8 mouse cellular contexts compared by ENCODE assay signal in genomic region chr12:86823488-86823854, GRCm38 (mm10).
DNase-seq lines count a peak whose midpoint lies in the region; ATAC-seq lines count a peak whose summit lies in the region.

No protein-coding gene starts in this region.

- peak overlapping the region; percentile 48 for H3K4me2 ChIP-seq in kidney, embryonic 16.5 days (replicated peaks; ENCODE audit: low read depth, low read length)
- peak overlapping the region; percentile 44 for H3K4me2 ChIP-seq in hindbrain, embryonic 13.5 days
- H3K4me2 ChIP-seq in midbrain, embryonic 14.5 days (ENCODE audit: low read length): peak overlapping the region; percentile 45

- peaks cover 44% of the 10 kb centered on the region for H3K4me1 ChIP-seq in kidney, embryonic 16.5 days (ENCODE audit: insufficient read depth, low read length)
- H3K4me1 ChIP-seq in brown adipose tissue, adult 24 weeks (ENCODE audit: control insufficient read depth, insufficient read depth, insufficient read length, low read length): peaks cover 37% of the 10 kb centered on the region
- peaks cover 71% of the 10 kb centered on the region for H3K4me1 ChIP-seq in hindbrain, embryonic 13.5 days (replicated peaks)
- peaks cover 64% of the 10 kb centered on the region for H3K4me1 ChIP-seq in midbrain, embryonic 14.5 days (ENCODE audit: control insufficient read depth, insufficient read depth, low read length)

- H3K9me3 ChIP-seq in kidney, embryonic 16.5 days (ENCODE audit: low read length): no peaks in the 10 kb centered on the region
- no peaks in the 10 kb centered on the region for H3K9me3 ChIP-seq in hindbrain, embryonic 13.5 days
- no peaks in the 10 kb centered on the region for H3K9me3 ChIP-seq in midbrain, embryonic 14.5 days (ENCODE audit: control insufficient read depth, low read length)

- H3K36me3 ChIP-seq in kidney, embryonic 16.5 days (ENCODE audit: insufficient read depth, low read length): no peaks in the 10 kb centered on the region
- H3K36me3 ChIP-seq in hindbrain, embryonic 13.5 days: no peaks in the 10 kb centered on the region
- H3K36me3 ChIP-seq in midbrain, embryonic 14.5 days (ENCODE audit: control insufficient read depth, insufficient read depth, low read length): no peaks in the 10 kb centered on the region

- DNase-seq in kidney, postnatal 36 days: no peak
- DNase-seq in midbrain, embryonic 14.5 days: no peak
- no peak for DNase-seq in gastrocnemius, adult 18-20 months (ENCODE audit: low spot score)
- no peak for DNase-seq in adrenal gland, adult 18-20 months (ENCODE audit: low spot score in 2 of 2)
- DNase-seq in urinary bladder, postnatal 4 days (ENCODE audit: low spot score in 2 of 2): no peak

- H3K4me3 ChIP-seq in kidney, embryonic 16.5 days (ENCODE audit: low read length): peak overlapping the region; percentile 35
- peak overlapping the region; percentile 50 for H3K4me3 ChIP-seq in brown adipose tissue, adult 24 weeks (ENCODE audit: insufficient read depth, low read depth, low read length)
- H3K4me3 ChIP-seq in hindbrain, embryonic 13.5 days: no peak overlapping the region
- 0 out of 2 replicates have a peak overlapping the region, but pooled peaks have one; percentile 13 for H3K4me3 ChIP-seq in midbrain, embryonic 14.5 days (replicated peaks; ENCODE audit: low read depth, low read length)

- peak overlapping the region; percentile 98 for H3K27ac ChIP-seq in kidney, embryonic 16.5 days (ENCODE audit: low read length)
- H3K27ac ChIP-seq in brown adipose tissue, adult 24 weeks (replicated peaks; ENCODE audit: low read depth, low read length): peak overlapping the region; percentile 95
- H3K27ac ChIP-seq in hindbrain, embryonic 13.5 days: peak overlapping the region; percentile 100
- peak overlapping the region; percentile 98 for H3K27ac ChIP-seq in midbrain, embryonic 14.5 days (replicated peaks; ENCODE audit: low read depth, low read length)

- WGBS in kidney, embryonic 16.5 days: 45% methylated on average over 4 of the region's 4 CpGs
- 18% methylated on average over 4 of the region's 4 CpGs for WGBS in hindbrain, embryonic 13.5 days
- WGBS in midbrain, embryonic 14.5 days: 5% methylated on average over 4 of the region's 4 CpGs

- peak overlapping the region; percentile 57 for H3K9ac ChIP-seq in kidney, embryonic 16.5 days (replicated peaks; ENCODE audit: low read length)
- peak overlapping the region; percentile 67 for H3K9ac ChIP-seq in hindbrain, embryonic 13.5 days
- peak overlapping the region; percentile 34; the same call in 1 of the 2 replicates for H3K9ac ChIP-seq in midbrain, embryonic 14.5 days (replicated peaks; ENCODE audit: low read length)

- no peak for ATAC-seq in kidney, embryonic 16.5 days (ENCODE audit: low FRiP score, low TSS enrichment)
- peak; percentile 15; the same call in 1 of the 2 replicates for ATAC-seq in hindbrain, embryonic 13.5 days (ENCODE audit: low FRiP score)
- peak; percentile 15; the same call in 1 of the 2 replicates for ATAC-seq in midbrain, embryonic 14.5 days (ENCODE audit: low FRiP score, low TSS enrichment)

- H3K27me3 ChIP-seq in kidney, embryonic 16.5 days (ENCODE audit: insufficient read depth, low read length): no peaks in the 10 kb centered on the region
- no peaks in the 10 kb centered on the region for H3K27me3 ChIP-seq in hindbrain, embryonic 13.5 days
- H3K27me3 ChIP-seq in midbrain, embryonic 14.5 days (ENCODE audit: control insufficient read depth, insufficient read depth, low read length): no peaks in the 10 kb centered on the region
